Mouse (Mus musculus): ENCODE data around the gene Gfpt2.

- TF ChIP-seq MAFK (IDR thresholded peaks at IDR 0.05; ENCODE audit: insufficient read depth, low read depth, low read length) (no peak), HCFC1 (IDR thresholded peaks at IDR 0.05; ENCODE audit: borderline replicate concordance, insufficient read depth, low read length) (no peak), ZNF384 (IDR thresholded peaks at IDR 0.05; ENCODE audit: low read depth, low read length) (no peak)
Observed at GRCm38 (mm10) chr11:49867320-49867719, 73.3 kb downstream of the Gfpt2 start.
